Mouse (Mus musculus) liver, adult (tissue): ENCODE data around the gene Dnmt3c.

ENCODE experiments used
- GATA4 ChIP-seq: IDR thresholded peaks from 2 replicates; pipeline ENCODE4 v1.6.1; 2014; ENCODE audit warnings: mild to moderate bottlenecking, low read length; ENCODE audit not compliant: insufficient replicate concordance

The Dnmt3c gene

GRCm38 (mm10) chr2:153696352-153696751, at the start of gene Dnmt3c:
Dnmt3c (plus strand) TSS chr2:153696652.
- no peak for TF ChIP-seq GATA4

- TF ChIP-seq GATA4 = no peak
Observed at GRCm38 (mm10) chr2:153648773-153649297, 47.6 kb upstream of the Dnmt3c start.

- TF ChIP-seq GATA4 = no peak
Observed at GRCm38 (mm10) chr2:153649298-153650013, 47.0 kb upstream of the Dnmt3c start, which contains the start of gene Dnmt3b. Dnmt3b (plus strand) TSS chr2:153649450.

- TF ChIP-seq GATA4 = no peak
Observed at GRCm38 (mm10) chr2:153650014-153650687, 46.3 kb upstream of the Dnmt3c start.

- no peak for TF ChIP-seq GATA4
Observed at GRCm38 (mm10) chr2:153651681-153652080, 44.8 kb upstream of the Dnmt3c start.

GRCm38 (mm10) chr2:153660616-153661015, 35.8 kb upstream of the Dnmt3c start:
- no peak for TF ChIP-seq GATA4

GRCm38 (mm10) chr2:153665401-153665800, 31.1 kb upstream of the Dnmt3c start:
- no peak for TF ChIP-seq GATA4

- TF ChIP-seq GATA4 = no peak
Observed at GRCm38 (mm10) chr2:153668754-153669376, 27.6 kb upstream of the Dnmt3c start.

- no peak for TF ChIP-seq GATA4
Observed at GRCm38 (mm10) chr2:153670111-153670510, 26.3 kb upstream of the Dnmt3c start.

GRCm38 (mm10) chr2:153672619-153673018, 23.8 kb upstream of the Dnmt3c start:
- no peak for TF ChIP-seq GATA4

- TF ChIP-seq GATA4 = no peak
Observed at GRCm38 (mm10) chr2:153676944-153677343, 19.5 kb upstream of the Dnmt3c start.

- no peak for TF ChIP-seq GATA4
Observed at GRCm38 (mm10) chr2:153677550-153677949, 18.9 kb upstream of the Dnmt3c start.

GRCm38 (mm10) chr2:153679959-153680358, 16.5 kb upstream of the Dnmt3c start:
- TF ChIP-seq GATA4 = no peak

- TF ChIP-seq GATA4 = no peak
Observed at GRCm38 (mm10) chr2:153694462-153695085, 1.9 kb upstream of the Dnmt3c start.

- no peak for TF ChIP-seq GATA4
Observed at GRCm38 (mm10) chr2:153703389-153703788, 6.9 kb downstream of the Dnmt3c start.
